ENCODE assay signal across 14 mouse cellular contexts in the genomic region with DNA sequence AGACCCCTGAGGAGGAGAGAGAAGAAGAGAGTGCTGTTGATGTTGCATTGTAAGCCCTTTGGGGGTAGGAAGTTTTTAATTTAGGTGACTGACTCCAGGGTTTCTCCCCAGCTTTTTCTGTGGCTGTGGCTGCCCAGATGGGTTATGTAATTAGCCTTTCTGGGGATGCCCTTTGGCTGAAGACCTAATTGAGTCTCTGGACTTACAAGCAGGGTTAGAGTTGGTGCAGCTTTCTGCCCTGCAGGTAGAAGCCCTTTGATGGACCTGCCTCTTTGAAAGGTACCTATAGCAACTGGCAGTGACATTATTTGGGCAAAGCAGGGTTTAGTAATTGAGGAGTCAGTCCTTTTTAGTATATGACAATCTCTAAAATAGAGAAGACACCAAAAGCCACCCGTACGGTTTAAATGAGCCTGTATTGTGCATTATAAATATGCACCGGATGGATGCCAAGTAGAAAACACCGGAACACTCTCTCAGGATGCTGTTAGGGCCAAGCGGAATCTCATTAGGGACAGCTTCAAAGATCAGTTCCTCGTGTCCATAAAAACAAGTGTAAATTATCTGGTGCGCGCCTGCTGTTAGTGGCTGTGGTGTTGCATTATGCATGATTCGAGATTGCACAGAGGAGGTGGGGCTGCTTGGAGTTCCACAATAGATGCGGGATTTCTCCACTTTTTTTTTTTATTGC. TPM values are rescaled to one million over a fixed set of nuclear protein-coding genes. Genes with fewer than 3 reads are reported as not detected.
DNase-seq lines count a peak whose midpoint lies in the region; ATAC-seq lines count a peak whose summit lies in the region.
"Had no signal": no experiment of that assay in that cellular context is flagged by ENCODE, and none has a peak within 500 bp of the region (broad histone marks: within the 10 kb centered on the region; RNA-seq: fewer than 3 reads in every experiment).

No protein-coding gene starts in this region.

- no peak overlapping the region for H3K9ac ChIP-seq in forebrain, embryonic 11.5 days (ENCODE audit: low read length)
- H3K9ac ChIP-seq in midbrain, embryonic 11.5 days (ENCODE audit: low read length) = no peak overlapping the region
- H3K9ac ChIP-seq in hindbrain, embryonic 16.5 days (ENCODE audit: low read depth, low read length) = no peak overlapping the region
- no peak overlapping the region for H3K9ac ChIP-seq in neural tube, embryonic 13.5 days

- H3K27ac ChIP-seq in forebrain, embryonic 11.5 days (ENCODE audit: low read depth, low read length) = peak overlapping the region; percentile 37; the same call in 1 of the 2 replicates
- H3K27ac ChIP-seq in forebrain, embryonic 10.5 days = no peak overlapping the region
- no peak overlapping the region for H3K27ac ChIP-seq in midbrain, embryonic 11.5 days (ENCODE audit: low read depth, low read length)
- H3K27ac ChIP-seq in midbrain, embryonic 10.5 days (replicated peaks) = no peak overlapping the region
- H3K27ac ChIP-seq in hindbrain, embryonic 16.5 days (ENCODE audit: low read depth, low read length) = no peak overlapping the region
- H3K27ac ChIP-seq in neural tube, embryonic 13.5 days (replicated peaks) = peak overlapping the region; percentile 68
- H3K27ac ChIP-seq: embryonic facial prominence, embryonic 10.5 days had no signal

- H3K4me3 ChIP-seq in forebrain, embryonic 11.5 days (ENCODE audit: low read depth, low read length) = no peak overlapping the region
- H3K4me3 ChIP-seq in forebrain, embryonic 10.5 days = no peak overlapping the region
- no peak overlapping the region for H3K4me3 ChIP-seq in midbrain, embryonic 11.5 days (ENCODE audit: low read depth, low read length)
- no peak overlapping the region for H3K4me3 ChIP-seq in midbrain, embryonic 10.5 days
- H3K4me3 ChIP-seq in hindbrain, embryonic 16.5 days (ENCODE audit: low read length) = no peak overlapping the region
- H3K4me3 ChIP-seq in neural tube, embryonic 13.5 days = no peak overlapping the region
- H3K4me3 ChIP-seq: embryonic facial prominence, embryonic 10.5 days had no signal

- no peaks in the 10 kb centered on the region for H3K27me3 ChIP-seq in forebrain, embryonic 11.5 days (ENCODE audit: control insufficient read depth, insufficient read depth, low read length)
- H3K27me3 ChIP-seq in forebrain, embryonic 10.5 days (ENCODE audit: poor library complexity, severe bottlenecking) = peaks cover 3% of the 10 kb centered on the region; the same call in 1 of the 2 replicates
- no peaks in the 10 kb centered on the region for H3K27me3 ChIP-seq in midbrain, embryonic 11.5 days (ENCODE audit: control insufficient read depth, insufficient read depth, low read length)
- H3K27me3 ChIP-seq in midbrain, embryonic 10.5 days (ENCODE audit: low read depth, poor library complexity, severe bottlenecking) = no peaks in the 10 kb centered on the region
- no peaks in the 10 kb centered on the region for H3K27me3 ChIP-seq in hindbrain, embryonic 16.5 days (replicated peaks; ENCODE audit: control insufficient read depth, insufficient read depth, low read length)
- no peaks in the 10 kb centered on the region for H3K27me3 ChIP-seq in neural tube, embryonic 13.5 days

- peak; percentile 53 for DNase-seq in forebrain, embryonic 11.5 days (ENCODE audit: low spot score)
- no peak for DNase-seq in forebrain, embryonic 10.5 days (ENCODE audit: extremely low spot score, low spot score)
- no peak for DNase-seq in midbrain, embryonic 11.5 days (ENCODE audit: low spot score, missing footprints)
- DNase-seq in midbrain, embryonic 10.5 days (ENCODE audit: low spot score) = no peak
- DNase-seq in gastrocnemius, postnatal 4 days (ENCODE audit: low spot score in 2 of 2) = no peak
- no peak for DNase-seq in adipocyte (ENCODE audit: low spot score)
- DNase-seq: cerebellum, postnatal 14 days; kidney, adult 11 months had no signal

- H3K36me3 ChIP-seq in forebrain, embryonic 11.5 days (ENCODE audit: control insufficient read depth, insufficient read depth, low read length) = no peaks in the 10 kb centered on the region
- H3K36me3 ChIP-seq in forebrain, embryonic 10.5 days (replicated peaks) = peaks cover 7% of the 10 kb centered on the region; the same call in 1 of the 2 replicates
- H3K36me3 ChIP-seq in midbrain, embryonic 11.5 days (ENCODE audit: control insufficient read depth, insufficient read depth, low read length) = no peaks in the 10 kb centered on the region
- H3K36me3 ChIP-seq in midbrain, embryonic 10.5 days = no peaks in the 10 kb centered on the region
- H3K36me3 ChIP-seq in hindbrain, embryonic 16.5 days (ENCODE audit: control insufficient read depth, insufficient read depth, low read length) = no peaks in the 10 kb centered on the region
- H3K36me3 ChIP-seq in neural tube, embryonic 13.5 days = no peaks in the 10 kb centered on the region

- WGBS in forebrain, embryonic 11.5 days = 44% methylated on average over 10 of the region's 10 CpGs
- 74% methylated on average over 10 of the region's 10 CpGs for WGBS in forebrain, embryonic 10.5 days
- 58% methylated on average over 10 of the region's 10 CpGs for WGBS in midbrain, embryonic 11.5 days
- WGBS in midbrain, embryonic 10.5 days = 80% methylated on average over 10 of the region's 10 CpGs
- 19% methylated on average over 10 of the region's 10 CpGs for WGBS in hindbrain, embryonic 16.5 days
- WGBS in neural tube, embryonic 13.5 days = 18% methylated on average over 10 of the region's 10 CpGs

- H3K4me1 ChIP-seq in forebrain, embryonic 11.5 days (replicated peaks; ENCODE audit: control insufficient read depth, insufficient read depth, low read length) = peaks cover 23% of the 10 kb centered on the region
- peaks cover 72% of the 10 kb centered on the region for H3K4me1 ChIP-seq in forebrain, embryonic 10.5 days
- H3K4me1 ChIP-seq in midbrain, embryonic 11.5 days (ENCODE audit: control insufficient read depth, insufficient read depth, low read length) = peaks cover 10% of the 10 kb centered on the region; the same call in 1 of the 2 replicates
- H3K4me1 ChIP-seq in midbrain, embryonic 10.5 days = peaks cover 39% of the 10 kb centered on the region
- H3K4me1 ChIP-seq in hindbrain, embryonic 16.5 days (ENCODE audit: control insufficient read depth, insufficient read depth, low read depth, low read length) = peaks cover 9% of the 10 kb centered on the region
- peaks cover 94% of the 10 kb centered on the region for H3K4me1 ChIP-seq in neural tube, embryonic 13.5 days (replicated peaks)

- H3K9me3 ChIP-seq in forebrain, embryonic 11.5 days (ENCODE audit: control insufficient read depth, low read length) = no peaks in the 10 kb centered on the region
- H3K9me3 ChIP-seq in forebrain, embryonic 10.5 days = no peaks in the 10 kb centered on the region
- H3K9me3 ChIP-seq in midbrain, embryonic 11.5 days (ENCODE audit: control insufficient read depth, low read length) = no peaks in the 10 kb centered on the region
- no peaks in the 10 kb centered on the region for H3K9me3 ChIP-seq in midbrain, embryonic 10.5 days (replicated peaks)
- H3K9me3 ChIP-seq in hindbrain, embryonic 16.5 days (ENCODE audit: control insufficient read depth, low read length) = no peaks in the 10 kb centered on the region
- no peaks in the 10 kb centered on the region for H3K9me3 ChIP-seq in neural tube, embryonic 13.5 days
- H3K9me3 ChIP-seq: embryonic facial prominence, embryonic 10.5 days had no signal

- peak; percentile 75 for ATAC-seq in forebrain, embryonic 11.5 days (replicated peaks; ENCODE audit: low FRiP score)
- peak; percentile 78 for ATAC-seq in midbrain, embryonic 11.5 days (ENCODE audit: low FRiP score)
- ATAC-seq in hindbrain, embryonic 16.5 days = peak; percentile 71
- ATAC-seq in neural tube, embryonic 13.5 days (ENCODE audit: low read depth) = peak; percentile 83
- ATAC-seq: lung, postnatal 0 days; Patski had no signal

- no peak overlapping the region for H3K4me2 ChIP-seq in forebrain, embryonic 11.5 days (ENCODE audit: low read depth, low read length, severe bottlenecking)
- no peak overlapping the region for H3K4me2 ChIP-seq in midbrain, embryonic 11.5 days
- H3K4me2 ChIP-seq in hindbrain, embryonic 16.5 days (ENCODE audit: low read length) = peak overlapping the region; percentile 40
- H3K4me2 ChIP-seq in neural tube, embryonic 13.5 days = peak overlapping the region; percentile 41

RNA-seq across cellular contexts. Expression of a gene that starts 22.8 kb away (rescaled TPM):
- polyA plus RNA-seq in forebrain, embryonic 11.5 days (2014; fragmentation: Nextera tagmentation; extraction: Ambion mirVana) = 102 and 121 TPM in 2 replicates
- polyA plus RNA-seq in forebrain, embryonic 10.5 days (2016; fragmentation: Nextera tagmentation; extraction: Ambion mirVana) = 41.6 and 48.8 TPM in 2 replicates
- 43.7 and 43.9 TPM in 2 replicates for polyA plus RNA-seq in midbrain, embryonic 11.5 days (2014; fragmentation: Nextera tagmentation; extraction: Ambion mirVana)
- 29.8 and 41.3 TPM in 2 replicates for polyA plus RNA-seq in midbrain, embryonic 10.5 days (2016; fragmentation: Nextera tagmentation; extraction: Ambion mirVana)
- 112 and 122 TPM in 2 replicates for polyA plus RNA-seq in hindbrain, embryonic 16.5 days (2015; fragmentation: Nextera tagmentation; extraction: Ambion mirVana)
- 199 and 206 TPM in 2 replicates for polyA plus RNA-seq in neural tube, embryonic 13.5 days (2015; fragmentation: Nextera tagmentation; extraction: Ambion mirVana)
- total RNA-seq in gastrocnemius, postnatal 4 days (2021) = 1 to 10 TPM; 5.4 to 6.9 TPM
- total RNA-seq: granulocyte monocyte progenitor cell, adult 5-6 weeks had no signal

Comparison
In these comparisons a context has a peak if more than half of its experiments do, and no peak if none do; other contexts are left out.
1. H3K27ac ChIP-seq: peak in forebrain, embryonic 11.5 days (single experiment) and neural tube, embryonic 13.5 days (single experiment); none in forebrain, embryonic 10.5 days (single experiment), midbrain, embryonic 11.5 days (single experiment), midbrain, embryonic 10.5 days (single experiment) and hindbrain, embryonic 16.5 days (single experiment).
2. H3K4me2 ChIP-seq: peak in hindbrain, embryonic 16.5 days (single experiment) and neural tube, embryonic 13.5 days (single experiment); none in forebrain, embryonic 11.5 days (single experiment) and midbrain, embryonic 11.5 days (single experiment).
3. Peak in every context shown above with its lines, with median percentiles within 50 percentile points of each other: ATAC-seq.